Mouse (Mus musculus): Measurements from ENCODE around the gene Echdc1.
"Not testable (repeated sequence)": the region's sequence is repeated elsewhere in the genome, so short reads cannot be mapped to it uniquely, and the experiment has no call there.

Gene Echdc1

GRCm38 (mm10) chr10:29313064-29313638, at the start of gene Echdc1:
Gene Echdc1 (plus strand): TSS chr10:29313166.
- DNase-seq (ENCODE audit: low spot score in 2 of 2), result peak; percentile 66 to 78

GRCm38 (mm10) chr10:29281736-29282135, 31.2 kb upstream of the Echdc1 start:
- DNase-seq (ENCODE audit: low spot score in 2 of 2), result no peak

DNA sequence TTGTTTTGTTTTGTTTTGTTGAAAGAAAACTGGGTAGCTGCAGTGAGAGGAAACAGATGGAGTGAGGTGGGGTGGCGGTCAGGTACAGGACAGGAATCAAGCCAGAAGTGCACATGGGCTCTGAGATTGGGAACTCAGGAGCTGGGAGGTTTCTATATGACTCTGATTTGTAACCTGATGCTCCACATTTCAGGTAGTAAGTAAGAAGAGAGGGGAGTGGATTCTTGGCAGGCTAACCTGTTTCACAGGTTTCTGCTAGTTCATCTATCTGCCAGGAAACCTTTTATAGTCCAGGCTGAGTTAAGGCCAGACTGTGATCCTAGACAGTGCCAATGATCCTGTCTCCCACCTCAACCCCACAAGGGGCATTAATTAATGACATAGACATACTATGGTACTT, 27.2 kb upstream of the Echdc1 start:
- DNase-seq (ENCODE audit: low spot score in 2 of 2), result no peak

DNA sequence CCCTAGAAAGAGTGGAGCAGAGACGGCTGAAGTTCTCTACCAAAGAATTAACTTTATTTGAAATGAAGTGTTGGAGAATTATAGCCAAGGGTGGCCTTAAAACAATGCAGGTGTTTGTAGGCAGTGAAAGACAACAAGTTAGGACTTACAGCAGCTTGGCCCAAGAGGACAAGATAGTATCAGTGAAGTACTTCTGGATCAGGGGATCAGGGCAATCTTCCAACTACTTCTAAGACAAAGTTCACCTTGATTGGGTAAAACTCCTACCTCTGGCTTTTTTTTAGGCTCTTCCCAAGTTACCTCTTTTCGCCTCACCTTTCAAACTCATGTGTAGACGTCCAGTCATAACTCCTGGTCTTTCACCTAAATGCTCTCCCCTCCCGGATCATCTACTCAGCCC, 10.7 kb upstream of the Echdc1 start:
- no peak for DNase-seq (ENCODE audit: low spot score in 2 of 2)

DNA sequence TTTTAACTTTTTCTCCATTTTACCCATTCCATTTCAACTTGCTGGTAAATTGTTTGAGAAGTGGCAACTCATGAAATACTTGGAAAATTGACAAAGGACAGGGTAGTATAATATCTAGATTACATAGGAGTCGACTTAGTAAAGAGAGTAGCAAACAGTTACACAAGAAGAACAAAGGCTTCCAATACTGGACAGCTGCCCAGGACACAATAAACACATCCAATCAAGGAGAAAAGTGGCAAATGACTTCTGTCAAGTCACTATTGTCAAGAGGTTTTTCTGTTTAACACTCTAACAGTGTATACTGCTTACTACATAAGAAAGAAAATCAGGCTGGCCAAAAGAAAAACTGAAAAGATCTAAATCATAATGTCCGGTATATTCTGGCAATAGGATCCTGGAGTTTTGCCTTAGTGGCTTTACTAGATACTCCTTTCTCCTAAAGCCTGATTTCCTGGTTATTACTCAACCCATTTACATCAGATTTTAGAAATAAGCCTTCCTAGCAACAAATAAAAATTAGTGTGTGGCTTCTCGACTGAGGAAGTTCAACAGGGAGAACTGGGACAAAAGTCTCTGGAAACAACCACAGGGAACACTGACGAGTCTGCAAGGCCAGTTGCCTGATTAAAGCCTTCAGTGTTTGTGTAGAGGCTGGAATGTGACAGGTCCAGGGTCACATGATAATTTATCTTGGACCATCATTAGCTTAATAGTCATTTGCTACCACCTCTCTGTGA, 1.3 kb upstream of the Echdc1 start:
- no peak for DNase-seq (ENCODE audit: low spot score in 2 of 2)

GRCm38 (mm10) chr10:29313905-29314304, 939 bp downstream of the Echdc1 start:
- DNase-seq (ENCODE audit: low spot score in 2 of 2), result no peak

DNA sequence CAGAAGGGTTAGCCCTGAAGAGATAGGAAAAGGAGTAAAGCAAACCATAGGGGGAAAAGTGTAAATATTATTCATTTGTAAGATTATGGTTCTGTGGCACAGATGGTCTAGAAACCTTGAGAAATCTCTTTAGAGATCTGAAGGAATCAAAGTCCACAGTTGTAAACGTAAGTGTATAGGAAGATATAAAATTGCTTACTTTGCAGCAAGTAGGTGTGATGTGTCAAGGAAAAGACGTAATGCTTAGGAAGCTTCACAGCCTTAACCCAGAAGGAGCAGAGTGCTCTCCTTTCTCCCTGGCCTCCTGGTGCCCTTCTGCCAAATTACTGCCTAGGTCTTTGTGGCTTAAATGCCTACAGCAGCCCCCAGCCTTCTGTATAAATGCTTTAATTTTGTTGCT, 11.9 kb downstream of the Echdc1 start:
- no peak for DNase-seq (ENCODE audit: low spot score in 2 of 2)

DNA sequence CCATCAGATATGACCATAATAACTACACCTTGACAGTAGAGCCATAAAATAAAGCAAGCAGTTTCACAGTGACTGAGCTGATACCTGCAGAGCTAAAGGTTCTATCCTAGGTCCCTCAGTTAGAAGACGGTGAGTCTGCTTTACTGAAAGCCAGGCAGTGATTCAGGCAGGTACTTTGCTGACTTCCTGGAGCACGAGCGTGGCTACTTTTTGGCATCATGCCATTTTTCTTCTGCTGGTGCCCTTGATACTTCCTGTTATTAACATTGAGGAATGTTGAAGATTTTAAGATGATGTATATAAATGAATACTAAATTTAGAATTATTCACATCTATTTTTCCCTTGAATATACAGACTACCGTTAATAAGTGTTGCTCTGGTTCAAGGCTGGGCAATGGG, 20.9 kb downstream of the Echdc1 start:
- no peak for DNase-seq (ENCODE audit: low spot score in 2 of 2)

GRCm38 (mm10) chr10:29338355-29339056, 25.5 kb downstream of the Echdc1 start:
- peak; percentile 37 to 61 for DNase-seq (ENCODE audit: low spot score in 2 of 2)

DNA sequence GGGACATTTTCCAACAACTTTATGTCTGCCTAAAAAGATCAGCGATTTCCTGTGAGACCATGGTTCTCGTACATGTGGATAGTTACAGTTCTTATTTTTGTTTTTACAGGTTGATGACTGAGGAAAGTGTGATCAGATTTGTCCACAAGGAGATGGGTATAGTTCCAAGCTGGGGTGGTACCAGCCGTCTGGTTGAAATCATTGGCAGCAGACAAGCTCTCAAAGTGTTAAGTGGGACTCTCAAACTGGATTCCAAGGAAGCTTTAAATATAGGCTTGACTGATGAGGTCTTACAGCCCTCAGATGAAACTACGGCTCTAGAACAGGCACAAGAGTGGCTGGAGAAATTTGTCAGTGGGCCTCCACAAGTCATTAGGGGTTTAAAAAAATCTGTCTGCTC, 31.3 kb downstream of the Echdc1 start:
- DNase-seq (ENCODE audit: low spot score in 2 of 2), result no peak

- no peak for DNase-seq (ENCODE audit: low spot score in 2 of 2)
These were observed 33.7 kb downstream of the Echdc1 start for GRCm38 (mm10) chr10:29346638-29347037.

DNA sequence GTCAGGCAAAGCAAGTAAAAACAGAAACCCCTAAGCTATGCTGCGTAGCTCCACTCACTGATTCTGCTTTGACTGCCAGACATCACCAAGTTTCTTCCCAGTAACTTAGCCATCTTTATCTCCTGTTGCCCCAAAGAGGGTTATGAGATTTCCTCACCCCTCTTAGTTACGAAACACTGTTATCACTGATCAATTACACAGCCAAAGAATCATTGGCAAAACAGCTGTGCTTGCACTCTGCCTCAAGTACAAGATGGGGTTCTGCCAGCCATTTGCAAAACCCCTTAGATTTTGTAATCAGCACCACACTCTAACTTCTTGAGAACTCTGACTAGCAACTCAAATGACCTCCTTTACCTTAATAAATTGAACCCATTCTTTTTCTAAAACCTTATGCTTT, 38.5 kb downstream of the Echdc1 start:
- no peak for DNase-seq (ENCODE audit: low spot score in 2 of 2)

DNA sequence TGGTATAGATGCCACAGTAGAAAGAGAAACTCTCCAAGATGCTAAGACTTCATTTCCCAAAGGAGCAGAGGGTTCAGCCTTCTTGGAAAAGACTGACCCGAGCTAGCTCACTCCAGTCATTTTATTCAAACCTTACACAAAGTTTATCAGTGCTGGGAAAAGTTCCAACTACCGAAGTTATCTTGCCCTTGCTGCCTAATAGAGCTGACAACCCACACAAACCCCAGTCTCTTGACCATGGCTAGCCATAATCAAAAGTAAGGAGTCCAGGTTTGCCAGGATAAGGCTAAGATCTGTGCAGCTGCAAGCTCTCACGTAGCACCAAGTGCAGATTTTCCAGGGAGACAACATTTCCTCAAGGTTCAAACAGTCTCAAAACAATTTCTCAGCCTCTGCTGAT, 39.6 kb downstream of the Echdc1 start:
- DNase-seq (ENCODE audit: low spot score in 2 of 2), result no peak

DNA sequence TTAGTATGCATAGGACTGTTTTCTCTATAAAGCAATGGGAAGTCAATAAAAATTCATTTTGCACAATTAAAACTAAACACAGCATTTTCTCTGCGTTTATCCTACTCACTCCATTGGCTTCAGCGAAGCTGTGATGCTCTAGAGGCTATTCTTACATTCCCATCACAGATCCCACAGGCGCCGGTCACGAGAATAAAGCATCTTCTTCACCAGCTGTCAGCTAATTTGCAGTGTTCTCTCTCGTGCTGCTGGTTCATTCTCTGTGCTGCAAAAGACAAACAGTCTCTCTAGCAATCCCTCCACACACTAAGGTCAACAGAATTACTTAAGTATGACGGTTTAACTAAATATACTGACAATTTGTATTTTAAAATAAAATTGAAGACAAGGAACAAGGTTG, 41.2 kb downstream of the Echdc1 start:
- DNase-seq (ENCODE audit: low spot score in 2 of 2), result no peak

GRCm38 (mm10) chr10:29361095-29361463, 48.1 kb downstream of the Echdc1 start:
- DNase-seq (ENCODE audit: low spot score in 2 of 2), result no peak

- DNase-seq (ENCODE audit: low spot score in 2 of 2), result peak; percentile 81 to 86
These were observed 48.7 kb downstream of the Echdc1 start for GRCm38 (mm10) chr10:29361464-29362196.

DNA sequence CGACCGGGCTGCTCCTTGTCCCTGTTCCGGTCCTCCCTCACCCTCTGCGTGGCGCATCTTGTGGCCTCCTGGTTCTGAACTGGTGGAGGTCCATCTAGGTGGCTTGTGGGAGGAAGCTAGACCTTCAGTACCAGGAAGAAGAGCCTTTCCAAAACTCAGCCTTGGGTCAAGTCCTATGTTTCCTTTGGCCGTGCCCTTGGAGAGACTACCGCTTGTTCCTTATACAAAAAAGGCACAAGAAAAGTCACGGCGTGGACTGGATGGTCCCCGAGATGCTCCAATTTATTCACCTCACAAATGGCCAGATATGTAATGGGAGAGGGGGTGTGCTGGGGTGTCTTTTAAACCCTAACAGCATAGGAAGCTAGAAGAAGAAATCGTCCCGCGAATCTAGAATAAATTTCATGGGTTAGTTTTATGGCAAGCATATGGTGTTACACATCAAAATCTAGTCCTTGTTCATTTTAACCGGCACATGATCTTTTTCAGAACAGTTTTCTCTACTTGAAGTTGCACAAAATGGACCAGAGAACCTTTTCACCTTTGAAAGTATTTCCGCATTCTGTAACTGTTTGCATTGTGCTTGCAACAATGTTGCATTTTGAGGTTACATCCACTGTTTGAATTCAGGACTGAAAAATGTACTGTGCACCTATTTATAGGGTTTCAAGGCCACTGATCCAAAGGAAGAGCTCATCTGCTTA, 49.4 kb downstream of the Echdc1 start, which contains the start of gene Rnf146:
Gene Rnf146, minus strand, starts transcription at position 246 of the 704 bp plus-strand sequence.
- DNase-seq (ENCODE audit: low spot score in 2 of 2), result no peak

GRCm38 (mm10) chr10:29374065-29374464, 61.1 kb downstream of the Echdc1 start:
- DNase-seq (ENCODE audit: low spot score in 2 of 2), result no peak

GRCm38 (mm10) chr10:29381558-29381957, 68.6 kb downstream of the Echdc1 start:
- no peak for DNase-seq (ENCODE audit: low spot score in 2 of 2)

GRCm38 (mm10) chr10:29394890-29395289, 81.9 kb downstream of the Echdc1 start:
- DNase-seq (ENCODE audit: low spot score in 2 of 2), result not testable (repeated sequence)

Data from natural killer cell, adult 2 months (primary cell).